Mouse (Mus musculus) intestine, embryonic 15.5 days (tissue): Measurements from ENCODE around the gene Ubap2. TPM values are rescaled to one million over a fixed set of nuclear protein-coding genes. Genes with fewer than 3 reads are reported as not detected.

ENCODE experiments used
- ATAC-seq: fragments of 200-750 bp; cut with Nextera tagmentation; 2 replicates; pipeline ENCODE4 v1.8.0; 2017; ENCODE audit warnings: moderate TSS enrichment, moderate library complexity
- H3K27ac ChIP-seq: fragments of 300-500 bp; sonication (generic); 2 replicates; pipeline ENCODE4 v1.5.1; 2015; ENCODE audit warnings: mild to moderate bottlenecking, inconsistent platforms
- H3K27me3 ChIP-seq: fragments of 300-500 bp; sonication (generic); replicated peaks from 2 replicates; pipeline ENCODE4 v1.6.1; 2015; ENCODE audit warnings: inconsistent platforms
- H3K36me3 ChIP-seq: fragments of 300-500 bp; sonication (generic); 2 replicates; pipeline ENCODE4 v1.6.1; 2015; ENCODE audit warnings: inconsistent platforms
- H3K4me1 ChIP-seq: fragments of 300-500 bp; sonication (generic); replicated peaks from 2 replicates; pipeline ENCODE4 v1.6.1; 2015; ENCODE audit warnings: inconsistent platforms
- H3K4me2 ChIP-seq: fragments of 300-500 bp; sonication (generic); replicated peaks from 2 replicates; pipeline ENCODE4 v1.6.1; 2015; ENCODE audit warnings: mild to moderate bottlenecking, inconsistent platforms
- H3K4me3 ChIP-seq: fragments of 300-500 bp; sonication (generic); replicated peaks from 2 replicates; pipeline ENCODE4 v1.5.1; 2015; ENCODE audit warnings: inconsistent platforms
- H3K9ac ChIP-seq: fragments of 300-500 bp; sonication (generic); 2 replicates; pipeline ENCODE4 v1.6.1; 2015; ENCODE audit warnings: inconsistent platforms
- H3K9me3 ChIP-seq: fragments of 300-500 bp; sonication (generic); 2 replicates; pipeline ENCODE4 v1.6.1; 2016; ENCODE audit warnings: inconsistent platforms
- WGBS: fragments of 180-500 bp; shearing (Covaris S2); methylation state at CpG from one replicate; pipeline ENCODE4 v1.1.7; 2015; 5-methylcytosine and 5-hydroxymethylcytosine counted together
- polyA plus RNA-seq: library from polyadenylated mRNA; unstranded; fragments of >200 nt; fragmentation: Nextera tagmentation; extraction: Ambion mirVana; gene quantifications from 2 replicates; pipeline ENCODE4 v1.2.1, GENCODE M21; 2015

Gene Ubap2
- polyA plus RNA-seq, 1 experiment from 2014 or later: 52.2 TPM

- H3K9ac ChIP-seq: no peak overlapping the region
- no peak overlapping the region for H3K4me3 ChIP-seq
- H3K4me2 ChIP-seq: no peak overlapping the region
- H3K27me3 ChIP-seq: no peaks in the 10 kb centered on the region
- H3K9me3 ChIP-seq: no peaks in the 10 kb centered on the region
- no peak for ATAC-seq
- no peaks in the 10 kb centered on the region for H3K36me3 ChIP-seq
- 89% methylated on average over 7 of the region's 7 CpGs for WGBS
- no peak overlapping the region for H3K27ac ChIP-seq
- H3K4me1 ChIP-seq: no peaks in the 10 kb centered on the region
These were observed 123.8 kb downstream of the Ubap2 start for GRCm38 (mm10) chr4:41151186-41151585.

GRCm38 (mm10) chr4:41149891-41150290, 125.1 kb downstream of the Ubap2 start:
- no peaks in the 10 kb centered on the region for H3K9me3 ChIP-seq
- H3K36me3 ChIP-seq: no peaks in the 10 kb centered on the region
- H3K27ac ChIP-seq: no peak overlapping the region
- no peaks in the 10 kb centered on the region for H3K27me3 ChIP-seq
- ATAC-seq: no peak
- WGBS: 78% methylated on average over 3 of the region's 3 CpGs
- H3K4me3 ChIP-seq: no peak overlapping the region
- H3K9ac ChIP-seq: no peak overlapping the region
- H3K4me1 ChIP-seq: no peaks in the 10 kb centered on the region
- no peak overlapping the region for H3K4me2 ChIP-seq

Other genes with a start within 250 kb of the Ubap2 start
- gene Aqp7, start 227.0 kb downstream of the Ubap2 start, polyA plus RNA-seq: 0.35 and 0.62 TPM in 2 replicates
- 2.3 and 2.8 TPM in 2 replicates for gene Aqp3, start 177.0 kb downstream of the Ubap2 start, polyA plus RNA-seq
- gene Nol6, start 150.7 kb downstream of the Ubap2 start, polyA plus RNA-seq: 21.7 and 21.8 TPM in 2 replicates
- gene Ube2r2, start 139.4 kb downstream of the Ubap2 start, polyA plus RNA-seq: 64.5 and 68.6 TPM in 2 replicates
- gene Dcaf12, start 39.7 kb upstream of the Ubap2 start, polyA plus RNA-seq: 51.6 and 55.0 TPM in 2 replicates
- 50.0 and 56.5 TPM in 2 replicates for gene Ubap1, start 73.9 kb upstream of the Ubap2 start, polyA plus RNA-seq
- gene Kif24, start 189.7 kb upstream of the Ubap2 start, polyA plus RNA-seq: 5.2 and 6.8 TPM in 2 replicates
- 61.4 and 62.3 TPM in 2 replicates for gene Nudt2, start 190.0 kb upstream of the Ubap2 start, polyA plus RNA-seq
- gene AI464131, start 227.9 kb upstream of the Ubap2 start, polyA plus RNA-seq: 8.1 and 9.4 TPM in 2 replicates
- gene 1110017D15Rik, start 242.2 kb upstream of the Ubap2 start, polyA plus RNA-seq: 0.28 and 0.55 TPM in 2 replicates